Mouse (Mus musculus) left cerebral cortex, postnatal 14 days (tissue): ENCODE measurements around the gene Tsfm. TPM values are rescaled to one million over a fixed set of nuclear protein-coding genes. Genes with fewer than 3 reads are reported as not detected.
A peak's percentile ranks its signal among the peaks of the same experiment; 100 is the strongest.

ENCODE experiments used
- DNase-seq, 2 experiments: peaks; one replicate each; pipeline ENCODE4 v3.0.0; 2021 to 2022; ENCODE audit warnings: low spot score in 2 of 2, mixed read lengths in 1 of 2
- intact Hi-C: fragments of 180-260 bp; cut with DNase I; formaldehyde crosslinking; loops from one replicate; pipeline ENCODE4 v1.15.1; 2025
- total RNA-seq, 2 experiments: library from RNA; stranded (reverse); gene quantifications; 2 replicates each; pipeline ENCODE4 v1.2.3; 2021

The Tsfm gene
- total RNA-seq, 2 experiments from 2014 or later: 27.7 to 28.2 TPM

- intact Hi-C loops: no loop called here
- DNase-seq: no peak
Measured at GRCm38 (mm10) chr10:126997340-126998113, 33.1 kb downstream of the Tsfm start.

- intact Hi-C loops: loop anchor here (5.0 kb wide), 1 partner anchor 39 kb away; the partner anchor contains the start of gene Tsfm
- DNase-seq: no peak
Measured at GRCm38 (mm10) chr10:126993621-126994020, 37.0 kb downstream of the Tsfm start.

- intact Hi-C loops: loop anchor here (5.0 kb wide), 1 partner anchor 41 kb away; the partner anchor contains the start of gene Tsfm
Measured at GRCm38 (mm10) chr10:126991676-126992075, 39.0 kb downstream of the Tsfm start.

GRCm38 (mm10) chr10:126990313-126991056, 40.2 kb downstream of the Tsfm start:
- DNase-seq: peak; percentile 87 to 92
- intact Hi-C loops: loop anchor here (1.0 to 5.0 kb wide), 2 partner anchors 42 to 71 kb away; partner anchors contain the start of gene Tsfm

More at GRCm38 (mm10) chr10:126991676-126992075, 39.0 kb downstream of the Tsfm start:
- no peak for DNase-seq

- intact Hi-C loops: no loop called here
Measured at GRCm38 (mm10) chr10:126988513-126989165, 42.0 kb downstream of the Tsfm start.

GRCm38 (mm10) chr10:126987183-126988118, 43.2 kb downstream of the Tsfm start:
- intact Hi-C loops: no loop called here
- no peak for DNase-seq

More at GRCm38 (mm10) chr10:126988513-126989165, 42.0 kb downstream of the Tsfm start:
- no peak for DNase-seq

- peak; percentile 70 to 78 for DNase-seq
- intact Hi-C loops: no loop called here
Measured at GRCm38 (mm10) chr10:126986541-126986961, 44.1 kb downstream of the Tsfm start.

- intact Hi-C loops: no loop called here
- DNase-seq: no peak
Measured at GRCm38 (mm10) chr10:126985579-126985978, 45.1 kb downstream of the Tsfm start.

- intact Hi-C loops: no loop called here
- no peak for DNase-seq
Measured at GRCm38 (mm10) chr10:126985127-126985526, 45.5 kb downstream of the Tsfm start.

GRCm38 (mm10) chr10:126984189-126985004, 46.2 kb downstream of the Tsfm start:
- peak in 1 of 2 experiments; percentile 69 for DNase-seq
- intact Hi-C loops: no loop called here

- DNase-seq: no peak
- intact Hi-C loops: no loop called here
Measured at GRCm38 (mm10) chr10:126983193-126983725, 47.4 kb downstream of the Tsfm start.

- DNase-seq: no peak
- intact Hi-C loops: no loop called here
Measured at GRCm38 (mm10) chr10:126981746-126982145, 48.9 kb downstream of the Tsfm start.

GRCm38 (mm10) chr10:126980933-126981530, 49.6 kb downstream of the Tsfm start:
- intact Hi-C loops: no loop called here
- no peak for DNase-seq

GRCm38 (mm10) chr10:126980221-126980932, 50.3 kb downstream of the Tsfm start:
- intact Hi-C loops: no loop called here
- peak; percentile 51 to 59 for DNase-seq

GRCm38 (mm10) chr10:126979636-126980151, 50.9 kb downstream of the Tsfm start:
- intact Hi-C loops: loop anchor here (2.0 kb wide), 2 partner anchors 17 to 51 kb away; no protein-coding TSS in a partner anchor
- DNase-seq: peak; percentile 50 to 62

GRCm38 (mm10) chr10:126979121-126979635, 51.5 kb downstream of the Tsfm start:
- intact Hi-C loops: loop anchor here (2.0 kb wide), 2 partner anchors 16 to 50 kb away; no protein-coding TSS in a partner anchor
- no peak for DNase-seq
